Mouse (Mus musculus) gastrocnemius, postnatal 4 days (tissue): ENCODE data around the gene Skp2. TPM values are rescaled to one million over a fixed set of nuclear protein-coding genes. Genes with fewer than 3 reads are reported as not detected.

ENCODE experiments used
- DNase-seq, 2 experiments: peaks; one replicate each; pipeline ENCODE4 v3.0.0; 2021 to 2022; ENCODE audit warnings: low spot score in 2 of 2, mixed read lengths in 2 of 2
- total RNA-seq, 2 experiments: library from RNA; stranded (reverse); gene quantifications; 2 replicates each; pipeline ENCODE4 v1.2.3; 2021

Gene Skp2
- total RNA-seq, 2 experiments from 2014 or later, result 19.8 to 20.1 TPM

- no peak for DNase-seq
Measured at GRCm38 (mm10) chr15:9078481-9079300, 76.5 kb downstream of the Skp2 start.

DNA sequence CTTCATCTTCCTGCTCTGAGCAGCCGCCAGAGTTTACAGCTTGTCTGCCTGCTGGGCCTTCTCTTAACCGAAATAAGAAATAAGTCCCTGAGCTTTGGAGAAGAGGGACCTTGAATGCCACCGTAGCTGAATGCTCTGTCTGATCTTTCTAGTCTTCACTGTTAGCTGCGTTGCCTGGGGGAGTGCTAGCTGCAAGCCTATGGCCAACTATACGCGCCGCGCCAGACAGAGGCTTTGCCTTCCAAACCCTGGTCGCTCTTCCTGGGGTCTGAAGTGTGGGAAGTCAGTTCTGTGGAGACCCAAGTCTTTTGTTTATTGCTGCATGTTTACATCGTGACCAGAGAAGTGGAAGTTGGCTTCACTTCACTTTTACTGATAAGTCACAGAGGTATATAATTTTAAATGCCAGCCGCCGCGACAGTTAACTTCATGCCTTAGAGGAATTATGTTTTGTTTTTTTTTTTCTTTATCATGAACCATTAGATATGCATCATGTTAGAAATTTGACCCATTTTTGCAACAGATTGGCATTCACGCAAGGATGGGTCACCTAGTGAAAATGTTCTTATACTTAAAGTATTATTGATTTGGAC is 79.5 kb downstream of the Skp2 start:
- no peak for DNase-seq

- no peak for DNase-seq
Measured at GRCm38 (mm10) chr15:9074671-9075070, 80.6 kb downstream of the Skp2 start.

DNA sequence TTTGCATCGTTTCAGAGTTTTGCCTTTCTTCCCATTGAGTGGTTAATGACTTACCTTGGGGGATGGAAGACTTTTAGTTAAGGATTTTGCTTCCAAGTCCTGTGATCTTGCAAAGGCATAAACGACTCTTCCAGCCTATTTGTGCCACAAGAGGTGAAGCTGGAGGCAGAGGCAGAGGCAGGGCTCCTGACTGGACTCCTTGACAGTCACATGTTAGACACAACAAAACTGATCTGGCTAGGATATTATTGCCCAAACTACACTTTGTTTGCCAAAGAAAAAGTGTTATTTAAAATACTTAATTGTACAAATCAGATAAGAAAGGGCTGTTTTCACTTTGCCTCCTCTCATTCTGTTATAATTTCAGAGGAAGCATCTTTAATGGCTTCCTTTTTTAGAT is 81.1 kb downstream of the Skp2 start:
- no peak for DNase-seq

DNA sequence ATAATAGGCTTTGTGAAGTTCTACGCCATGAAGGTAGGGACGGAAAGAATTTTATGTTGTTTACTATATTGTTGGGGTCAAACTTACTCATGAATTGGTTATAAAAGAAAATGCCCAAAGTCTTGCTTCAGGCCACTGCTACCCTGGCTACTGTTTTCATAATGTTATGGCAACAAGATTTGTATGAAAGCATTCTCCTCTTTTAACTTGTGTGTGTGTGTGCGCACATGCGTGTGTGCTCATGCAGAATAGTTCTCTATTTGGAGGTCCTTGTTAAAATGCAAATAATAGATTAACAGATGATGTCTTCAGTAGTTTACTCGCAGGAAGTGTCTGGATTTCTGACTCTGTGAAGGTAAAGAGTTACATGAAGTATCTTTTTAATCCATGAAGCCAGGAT is 81.5 kb downstream of the Skp2 start:
- DNase-seq, result no peak

- DNase-seq, result no peak
Measured at GRCm38 (mm10) chr15:9073067-9073608, 82.1 kb downstream of the Skp2 start.

DNA sequence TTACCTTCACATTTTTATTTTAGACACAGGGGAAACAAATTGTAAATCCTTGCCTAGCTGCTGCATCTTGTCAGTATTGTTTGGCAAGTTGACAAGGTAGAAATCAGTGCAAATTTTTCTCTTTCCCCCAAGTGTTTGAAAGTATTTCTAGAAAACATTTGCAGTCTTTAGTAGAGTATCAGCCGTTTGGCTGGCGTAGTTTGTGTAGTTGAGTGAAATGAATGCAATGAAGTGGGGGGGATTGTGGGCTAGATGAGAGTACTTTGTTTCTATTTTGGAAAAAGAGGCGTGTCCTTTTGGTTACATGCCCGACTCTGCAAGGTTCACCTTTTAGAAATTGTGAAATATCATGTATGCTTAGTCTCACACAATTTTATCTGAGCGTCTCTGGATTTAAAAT is 82.6 kb downstream of the Skp2 start:
- DNase-seq, result no peak

DNA sequence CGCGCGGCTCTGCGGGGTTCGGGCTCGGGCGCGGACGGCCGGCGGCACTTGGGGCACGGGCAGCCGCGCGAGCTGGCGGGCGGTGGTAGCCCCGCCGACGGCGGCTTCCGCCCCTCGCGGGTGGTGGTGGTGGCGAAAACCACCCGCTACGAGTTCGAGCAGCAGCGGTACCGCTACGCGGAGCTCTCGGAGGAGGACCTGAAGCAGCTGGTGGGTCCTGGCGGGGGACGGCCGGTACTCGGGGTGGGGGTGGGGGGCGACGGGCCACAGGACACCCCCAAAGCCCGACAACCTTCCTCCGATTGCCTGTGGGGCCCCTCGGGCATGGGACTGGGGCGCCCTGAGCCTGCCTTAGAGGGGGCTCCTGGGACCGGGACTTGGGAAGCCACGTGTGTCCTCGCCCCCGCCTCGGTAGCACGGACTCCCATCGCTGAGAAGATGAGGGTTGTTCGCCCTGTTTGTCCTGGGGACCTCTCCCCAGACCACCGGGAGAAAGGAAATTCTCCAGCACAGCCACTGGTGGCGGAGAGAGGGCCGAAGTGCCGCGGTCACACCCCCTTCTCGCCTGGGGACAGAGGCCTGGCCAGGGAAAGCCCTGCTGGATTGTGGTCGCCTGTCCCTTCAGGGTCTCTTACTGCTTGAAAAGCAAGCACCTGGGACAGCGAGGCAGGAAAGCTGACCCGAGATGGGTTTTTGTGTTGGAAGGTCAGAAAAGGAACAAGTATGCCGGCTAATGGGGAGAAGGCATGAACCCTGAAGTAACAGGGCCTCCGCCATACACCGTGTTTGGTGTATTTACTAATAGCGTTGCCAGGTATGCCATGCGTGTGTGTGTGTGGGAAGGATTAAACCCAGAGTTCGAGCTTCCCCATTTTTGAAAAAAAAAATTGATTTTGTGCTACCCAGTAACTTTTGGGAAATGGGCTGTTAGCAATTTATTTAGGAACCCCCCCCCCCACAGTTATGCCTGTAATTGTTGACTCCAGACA is 83.4 kb downstream of the Skp2 start:
- DNase-seq, result peak; percentile 20 to 45

GRCm38 (mm10) chr15:9070912-9071555 is 84.2 kb downstream of the Skp2 start, which contains the start of gene Nadk2:
Gene Nadk2, plus strand, starts transcription at chr15:9071260.
- DNase-seq, result peak; percentile 99

GRCm38 (mm10) chr15:9070353-9070752 is 84.9 kb downstream of the Skp2 start:
- no peak for DNase-seq

- no peak for DNase-seq
Measured at GRCm38 (mm10) chr15:9068881-9069280, 86.3 kb downstream of the Skp2 start.

Other genes starting within 250 kb of the Skp2 start
- 1 to 10 TPM; 1.2 to 1.8 TPM for gene Ranbp3l, start 187.5 kb downstream of the Skp2 start, total RNA-seq
- 10 to 100 TPM; 34.1 to 34.5 TPM for gene Nadk2, start 84.2 kb downstream of the Skp2 start, total RNA-seq
- 10 to 100 TPM; 17.9 to 18.0 TPM for gene Lmbrd2, start 14.9 kb downstream of the Skp2 start, total RNA-seq
- not detected for gene Ugt3a1, start 121.5 kb upstream of the Skp2 start, total RNA-seq
- gene Ugt3a2, start 180.1 kb upstream of the Skp2 start, total RNA-seq, result not detected